Mouse (Mus musculus): ENCODE measurements at regions not wholly inside any gene's neighbourhood (a gene's known extent, or its start where the extent isn't known, plus 50 kb on each side); places are given as distances from the start of the nearest gene placed in this dataset.
"Not testable (repeated sequence)": the region's sequence is repeated elsewhere in the genome, so short reads cannot be mapped to it uniquely, and the experiment has no call there.

- H3K9ac ChIP-seq (ENCODE audit: low read depth, low read length) = no peak overlapping the region
Observed at GRCm38 (mm10) chr10:49985038-49985437, 196.5 kb upstream of the Grik2 start.

GRCm38 (mm10) chr10:49952434-49952833, 163.9 kb upstream of the Grik2 start:
- Histone ChIP-seq H3K36me3 (ENCODE audit: control insufficient read depth, insufficient read depth, low read length) (no peaks in the 10 kb centered on the region), H3K27ac (replicated peaks; ENCODE audit: low read depth, low read length) (no peak overlapping the region), H3K9ac (ENCODE audit: low read depth, low read length) (no peak overlapping the region), H3K27me3 (replicated peaks; ENCODE audit: control insufficient read depth, insufficient read depth, low read length) (no peaks in the 10 kb centered on the region), H3K9me3 (ENCODE audit: control insufficient read depth, low read length) (no peaks in the 10 kb centered on the region), H3K4me3 (ENCODE audit: low read depth, low read length) (no peak overlapping the region), H3K4me1 (ENCODE audit: control insufficient read depth, insufficient read depth, low read length) (no peaks in the 10 kb centered on the region), H3K4me2 (ENCODE audit: low read depth, low read length) (no peak overlapping the region)
- DNase-seq (ENCODE audit: low spot score) (no peak), ATAC-seq (ENCODE audit: low read depth) (no peak)

More at GRCm38 (mm10) chr10:49985038-49985437, 196.5 kb upstream of the Grik2 start:
- Histone ChIP-seq H3K27me3 (replicated peaks; ENCODE audit: control insufficient read depth, insufficient read depth, low read length) (no peaks in the 10 kb centered on the region), H3K4me3 (ENCODE audit: low read depth, low read length) (no peak overlapping the region), H3K27ac (replicated peaks; ENCODE audit: low read depth, low read length) (no peak overlapping the region), H3K4me1 (ENCODE audit: control insufficient read depth, insufficient read depth, low read length) (no peaks in the 10 kb centered on the region), H3K4me2 (ENCODE audit: low read depth, low read length) (no peak overlapping the region), H3K36me3 (ENCODE audit: control insufficient read depth, insufficient read depth, low read length) (no peaks in the 10 kb centered on the region), H3K9me3 (ENCODE audit: control insufficient read depth, low read length) (no peaks in the 10 kb centered on the region)
- ATAC-seq (ENCODE audit: low read depth) = no peak
- WGBS = 55% methylated on average over 2 of the region's 2 CpGs
- DNase-seq (ENCODE audit: low spot score) = peak; percentile 34

GRCm38 (mm10) chr10:49937305-49937704, 148.7 kb upstream of the Grik2 start:
- H3K4me2 ChIP-seq (ENCODE audit: low read depth, low read length); H3K9ac ChIP-seq (ENCODE audit: low read depth, low read length); H3K4me1 ChIP-seq (ENCODE audit: control insufficient read depth, insufficient read depth, low read length); H3K9me3 ChIP-seq (ENCODE audit: control insufficient read depth, low read length); ATAC-seq (ENCODE audit: low read depth); H3K27ac ChIP-seq (replicated peaks; ENCODE audit: low read depth, low read length); DNase-seq (ENCODE audit: low spot score); H3K36me3 ChIP-seq (ENCODE audit: control insufficient read depth, insufficient read depth, low read length); H3K4me3 ChIP-seq (ENCODE audit: low read depth, low read length); H3K27me3 ChIP-seq (replicated peaks; ENCODE audit: control insufficient read depth, insufficient read depth, low read length): not testable (repeated sequence)
- 84% methylated on average over 2 of the region's 2 CpGs for WGBS

- H3K9ac ChIP-seq (ENCODE audit: low read depth, low read length); ATAC-seq (ENCODE audit: low read depth); H3K27ac ChIP-seq (replicated peaks; ENCODE audit: low read depth, low read length); H3K27me3 ChIP-seq (replicated peaks; ENCODE audit: control insufficient read depth, insufficient read depth, low read length); H3K4me2 ChIP-seq (ENCODE audit: low read depth, low read length); H3K4me3 ChIP-seq (ENCODE audit: low read depth, low read length); H3K4me1 ChIP-seq (ENCODE audit: control insufficient read depth, insufficient read depth, low read length); H3K36me3 ChIP-seq (ENCODE audit: control insufficient read depth, insufficient read depth, low read length); DNase-seq (ENCODE audit: low spot score); H3K9me3 ChIP-seq (ENCODE audit: control insufficient read depth, low read length): not testable (repeated sequence)
- 84% methylated on average over 4 of the region's 4 CpGs for WGBS
Observed at GRCm38 (mm10) chr10:49909206-49909605, 120.6 kb upstream of the Grik2 start.

GRCm38 (mm10) chr10:49908126-49908525, 119.6 kb upstream of the Grik2 start:
- DNase-seq (ENCODE audit: low spot score); H3K9ac ChIP-seq (ENCODE audit: low read depth, low read length); H3K27ac ChIP-seq (replicated peaks; ENCODE audit: low read depth, low read length); ATAC-seq (ENCODE audit: low read depth); H3K9me3 ChIP-seq (ENCODE audit: control insufficient read depth, low read length); H3K36me3 ChIP-seq (ENCODE audit: control insufficient read depth, insufficient read depth, low read length); H3K27me3 ChIP-seq (replicated peaks; ENCODE audit: control insufficient read depth, insufficient read depth, low read length); H3K4me1 ChIP-seq (ENCODE audit: control insufficient read depth, insufficient read depth, low read length); H3K4me3 ChIP-seq (ENCODE audit: low read depth, low read length); H3K4me2 ChIP-seq (ENCODE audit: low read depth, low read length): not testable (repeated sequence)
- 66% methylated on average over 1 of the region's 1 CpGs for WGBS

- not testable (repeated sequence) for H3K4me3 ChIP-seq (ENCODE audit: low read depth, low read length); H3K4me2 ChIP-seq (ENCODE audit: low read depth, low read length); H3K36me3 ChIP-seq (ENCODE audit: control insufficient read depth, insufficient read depth, low read length); H3K9me3 ChIP-seq (ENCODE audit: control insufficient read depth, low read length); H3K27ac ChIP-seq (replicated peaks; ENCODE audit: low read depth, low read length); H3K4me1 ChIP-seq (ENCODE audit: control insufficient read depth, insufficient read depth, low read length); H3K27me3 ChIP-seq (replicated peaks; ENCODE audit: control insufficient read depth, insufficient read depth, low read length); H3K9ac ChIP-seq (ENCODE audit: low read depth, low read length); ATAC-seq (ENCODE audit: low read depth); DNase-seq (ENCODE audit: low spot score)
- WGBS = 84% methylated on average over 1 of the region's 1 CpGs
Observed at GRCm38 (mm10) chr10:49904626-49905025, 116.1 kb upstream of the Grik2 start.

- Histone ChIP-seq H3K36me3 (ENCODE audit: control insufficient read depth, insufficient read depth, low read length) (no peaks in the 10 kb centered on the region), H3K4me3 (ENCODE audit: low read depth, low read length) (no peak overlapping the region), H3K9me3 (ENCODE audit: control insufficient read depth, low read length) (no peaks in the 10 kb centered on the region), H3K4me2 (ENCODE audit: low read depth, low read length) (no peak overlapping the region), H3K27ac (replicated peaks; ENCODE audit: low read depth, low read length) (no peak overlapping the region), H3K9ac (ENCODE audit: low read depth, low read length) (no peak overlapping the region), H3K4me1 (ENCODE audit: control insufficient read depth, insufficient read depth, low read length) (no peaks in the 10 kb centered on the region), H3K27me3 (replicated peaks; ENCODE audit: control insufficient read depth, insufficient read depth, low read length) (no peaks in the 10 kb centered on the region)
- ATAC-seq (ENCODE audit: low read depth) (no peak), DNase-seq (ENCODE audit: low spot score) (no peak)
- WGBS = 69% methylated on average over 3 of the region's 3 CpGs
Observed at GRCm38 (mm10) chr10:49895436-49895835, 106.9 kb upstream of the Grik2 start.

GRCm38 (mm10) chr10:49884106-49884505, 95.5 kb upstream of the Grik2 start:
- no peaks in the 10 kb centered on the region for H3K27me3 ChIP-seq (replicated peaks; ENCODE audit: control insufficient read depth, insufficient read depth, low read length)
- ATAC-seq (ENCODE audit: low read depth) = no peak
- no peaks in the 10 kb centered on the region for H3K9me3 ChIP-seq (ENCODE audit: control insufficient read depth, low read length)
- no peak overlapping the region for H3K4me2 ChIP-seq (ENCODE audit: low read depth, low read length)
- H3K4me1 ChIP-seq (ENCODE audit: control insufficient read depth, insufficient read depth, low read length) = no peaks in the 10 kb centered on the region
- no peak for DNase-seq (ENCODE audit: low spot score)
- H3K27ac ChIP-seq (replicated peaks; ENCODE audit: low read depth, low read length) = no peak overlapping the region
- no peaks in the 10 kb centered on the region for H3K36me3 ChIP-seq (ENCODE audit: control insufficient read depth, insufficient read depth, low read length)
- H3K9ac ChIP-seq (ENCODE audit: low read depth, low read length) = no peak overlapping the region
- WGBS = 60% methylated on average over 2 of the region's 2 CpGs
- H3K4me3 ChIP-seq (ENCODE audit: low read depth, low read length) = no peak overlapping the region

GRCm38 (mm10) chr10:49883444-49883843, 94.9 kb upstream of the Grik2 start:
- Histone ChIP-seq H3K4me3 (ENCODE audit: low read depth, low read length) (no peak overlapping the region), H3K27me3 (replicated peaks; ENCODE audit: control insufficient read depth, insufficient read depth, low read length) (no peaks in the 10 kb centered on the region), H3K4me2 (ENCODE audit: low read depth, low read length) (no peak overlapping the region), H3K9me3 (ENCODE audit: control insufficient read depth, low read length) (no peaks in the 10 kb centered on the region), H3K4me1 (ENCODE audit: control insufficient read depth, insufficient read depth, low read length) (no peaks in the 10 kb centered on the region), H3K36me3 (ENCODE audit: control insufficient read depth, insufficient read depth, low read length) (no peaks in the 10 kb centered on the region), H3K9ac (ENCODE audit: low read depth, low read length) (no peak overlapping the region), H3K27ac (replicated peaks; ENCODE audit: low read depth, low read length) (no peak overlapping the region)
- WGBS = 45% methylated on average over 1 of the region's 1 CpGs
- DNase-seq (ENCODE audit: low spot score) (no peak), ATAC-seq (ENCODE audit: low read depth) (no peak)
